Mouse (Mus musculus) cerebellum, postnatal 14 days (tissue): ENCODE data around the gene Obsl1.
A peak's percentile ranks its signal among the peaks of the same experiment; 100 is the strongest.

Experiments
- DNase-seq, 2 experiments: peaks; one replicate each; pipeline ENCODE4 v3.0.0; 2021; ENCODE audit warnings: mixed read lengths in 2 of 2

The Obsl1 gene

GRCm38 (mm10) chr1:75486561-75486960 lies 19.7 kb downstream of the Obsl1 start:
- no peak for DNase-seq

GRCm38 (mm10) chr1:75480735-75481134 lies 25.5 kb downstream of the Obsl1 start:
- DNase-seq, result no peak

DNA sequence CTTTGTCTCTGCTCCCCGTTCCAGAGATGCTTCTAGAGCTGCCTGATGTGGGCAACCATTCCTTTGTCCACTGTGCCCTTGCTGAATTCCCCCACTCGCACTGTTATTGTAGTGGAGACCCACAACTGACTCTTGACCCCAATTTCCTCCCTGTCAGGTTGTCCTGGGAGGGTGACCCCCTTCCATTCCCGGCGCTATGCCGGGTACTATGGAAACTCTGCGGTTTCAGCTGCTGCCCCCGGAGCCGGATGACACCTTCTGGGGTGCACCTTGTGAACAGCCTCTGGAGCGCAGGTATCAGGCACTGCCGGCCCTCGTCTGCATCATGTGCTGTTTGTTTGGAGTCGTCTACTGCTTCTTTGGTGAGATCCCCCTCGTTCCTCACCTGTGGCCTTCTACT lies 26.2 kb downstream of the Obsl1 start:
- peak in 1 of 2 experiments; percentile 46 for DNase-seq

- no peak for DNase-seq
These were observed 26.6 kb downstream of the Obsl1 start for GRCm38 (mm10) chr1:75479635-75479989.

DNA sequence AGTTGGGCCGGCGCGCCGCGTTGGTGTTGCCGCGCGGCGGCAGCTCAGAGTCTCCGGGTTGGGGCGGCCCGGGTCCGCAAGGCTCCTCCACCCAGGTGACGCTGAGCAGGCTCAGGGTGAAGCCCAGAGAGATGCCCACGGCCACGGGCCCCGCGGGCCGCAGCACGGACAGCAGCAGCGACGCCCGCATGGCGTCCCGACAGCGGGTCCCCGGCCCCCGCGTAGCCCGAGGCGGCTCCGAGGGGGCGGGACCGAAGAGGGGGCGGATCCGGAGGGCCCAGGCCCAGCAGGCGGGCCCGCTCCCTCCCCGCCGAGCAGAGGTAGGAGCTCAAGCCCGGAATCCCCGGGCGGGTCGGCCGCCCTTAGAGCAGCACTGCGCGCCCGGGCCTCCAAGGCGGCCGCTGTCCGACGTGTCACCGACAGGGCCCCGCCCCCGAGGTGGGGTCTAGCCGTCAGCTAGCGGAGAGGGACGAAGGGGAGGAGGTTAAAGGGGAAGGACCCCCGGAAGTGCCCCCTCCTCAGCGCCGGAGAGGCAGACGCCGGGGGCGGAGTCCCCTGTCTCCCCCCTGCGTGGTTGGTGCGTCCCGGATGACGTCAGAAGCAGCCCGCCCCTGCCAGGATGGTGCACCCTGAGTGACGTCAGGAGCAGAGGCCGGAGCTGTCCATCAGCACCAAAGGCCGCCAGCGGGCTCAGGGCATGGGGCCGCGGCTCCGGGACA lies 27.2 kb downstream of the Obsl1 start, which contains the start of the genes Chpf and Tmem198:
Gene Chpf (minus strand): TSS at position 392 of the 719 bp plus-strand sequence.
Gene Tmem198 (plus strand): TSS at position 617 of the 719 bp plus-strand sequence.
- peak; percentile 98 to 99 for DNase-seq

DNA sequence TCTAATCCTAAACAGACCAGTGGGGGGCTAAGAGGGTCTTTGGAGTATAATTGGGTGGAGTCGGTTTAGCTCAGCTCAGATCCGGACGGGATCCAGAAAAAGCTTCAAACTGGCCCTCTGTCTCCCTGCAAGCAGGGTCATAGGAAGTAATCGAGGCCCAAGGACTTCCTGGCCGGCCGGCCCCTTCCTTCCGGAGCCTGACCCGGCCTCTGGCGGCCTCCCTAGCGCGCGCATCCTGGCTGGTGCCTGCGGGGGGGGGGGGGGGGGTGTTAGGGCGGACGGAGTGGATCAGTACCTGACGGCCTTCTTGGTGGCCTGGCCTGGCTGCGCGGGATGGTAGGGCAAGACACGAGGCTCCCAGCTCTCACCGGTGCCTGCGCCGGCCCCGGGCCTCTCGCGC lies 27.8 kb downstream of the Obsl1 start:
- DNase-seq, result peak in 1 of 2 experiments; percentile 50

GRCm38 (mm10) chr1:75477966-75478290 lies 28.3 kb downstream of the Obsl1 start:
- no peak for DNase-seq

DNA sequence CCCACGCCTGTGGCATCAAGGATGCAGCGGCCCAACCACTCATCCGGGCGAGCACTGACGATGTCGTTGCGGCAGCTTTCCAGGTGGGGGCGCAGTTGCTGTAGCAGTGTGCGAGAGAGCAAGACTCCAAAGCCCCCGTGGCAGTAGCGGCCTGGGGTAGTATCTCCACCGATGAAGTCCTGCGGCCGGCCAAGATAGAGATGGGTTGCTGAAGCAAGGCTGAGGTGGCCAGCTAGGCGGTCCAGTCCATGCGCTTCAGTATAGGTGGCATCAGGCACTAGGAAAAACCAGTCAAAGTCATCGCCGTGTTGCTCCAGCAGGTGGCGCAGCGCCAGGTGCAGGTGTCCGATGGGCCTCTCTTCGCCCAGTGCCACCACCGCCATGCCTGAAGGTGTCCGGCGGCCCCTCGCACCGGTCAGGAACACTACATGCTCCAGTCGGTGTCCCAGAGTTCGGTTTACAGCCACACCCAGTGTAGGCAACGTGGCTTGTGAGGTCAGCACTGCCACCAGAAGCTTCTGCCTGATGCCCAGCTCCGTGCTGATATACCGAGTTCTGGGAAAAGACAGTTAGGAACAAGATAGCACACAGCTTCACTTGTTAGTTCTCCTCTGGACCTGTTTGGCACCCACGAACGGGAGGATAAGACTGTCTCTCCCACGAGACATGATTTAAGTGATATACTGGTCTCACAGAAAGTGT lies 28.8 kb downstream of the Obsl1 start:
- DNase-seq, result peak; percentile 96

- DNase-seq, result no peak
These were observed 29.8 kb downstream of the Obsl1 start for GRCm38 (mm10) chr1:75476441-75476840.

- DNase-seq, result peak in 1 of 2 experiments; percentile 21
These were observed 36.9 kb downstream of the Obsl1 start for GRCm38 (mm10) chr1:75469287-75469825.

GRCm38 (mm10) chr1:75467215-75467927 lies 38.9 kb downstream of the Obsl1 start:
- DNase-seq, result peak; percentile 88 to 89

DNA sequence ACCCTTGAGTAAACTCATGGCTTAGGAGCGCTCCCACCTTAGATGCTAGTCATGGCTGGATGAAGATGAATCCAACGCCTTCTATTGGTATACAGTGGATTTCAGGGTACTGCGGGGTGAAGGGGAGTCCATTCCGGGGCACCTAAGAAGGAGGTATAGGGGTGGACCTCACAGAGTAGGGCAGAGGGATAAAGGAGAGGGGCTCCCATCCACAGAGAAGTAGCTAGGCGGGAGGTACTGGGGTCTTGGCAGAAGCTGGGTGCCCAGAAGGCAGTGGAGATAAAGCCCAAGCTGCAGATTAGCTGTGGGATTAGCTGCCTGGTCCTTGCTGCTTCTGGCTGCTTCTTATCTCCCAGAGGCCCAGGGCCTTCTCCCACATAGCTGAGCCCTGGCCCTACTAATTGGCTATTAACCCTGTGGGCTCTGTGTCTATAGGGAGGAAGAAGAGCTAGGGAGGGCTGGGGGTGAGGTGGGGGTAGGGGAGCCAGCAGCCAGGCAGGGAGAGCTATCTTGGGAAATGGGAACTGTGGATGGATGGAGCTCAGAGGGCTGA lies 42.5 kb downstream of the Obsl1 start:
- DNase-seq, result no peak

- DNase-seq, result no peak
These were observed 43.6 kb downstream of the Obsl1 start for GRCm38 (mm10) chr1:75462636-75463035.

- peak in 1 of 2 experiments; percentile 46 for DNase-seq
These were observed 46.0 kb downstream of the Obsl1 start for GRCm38 (mm10) chr1:75460297-75460696.

DNA sequence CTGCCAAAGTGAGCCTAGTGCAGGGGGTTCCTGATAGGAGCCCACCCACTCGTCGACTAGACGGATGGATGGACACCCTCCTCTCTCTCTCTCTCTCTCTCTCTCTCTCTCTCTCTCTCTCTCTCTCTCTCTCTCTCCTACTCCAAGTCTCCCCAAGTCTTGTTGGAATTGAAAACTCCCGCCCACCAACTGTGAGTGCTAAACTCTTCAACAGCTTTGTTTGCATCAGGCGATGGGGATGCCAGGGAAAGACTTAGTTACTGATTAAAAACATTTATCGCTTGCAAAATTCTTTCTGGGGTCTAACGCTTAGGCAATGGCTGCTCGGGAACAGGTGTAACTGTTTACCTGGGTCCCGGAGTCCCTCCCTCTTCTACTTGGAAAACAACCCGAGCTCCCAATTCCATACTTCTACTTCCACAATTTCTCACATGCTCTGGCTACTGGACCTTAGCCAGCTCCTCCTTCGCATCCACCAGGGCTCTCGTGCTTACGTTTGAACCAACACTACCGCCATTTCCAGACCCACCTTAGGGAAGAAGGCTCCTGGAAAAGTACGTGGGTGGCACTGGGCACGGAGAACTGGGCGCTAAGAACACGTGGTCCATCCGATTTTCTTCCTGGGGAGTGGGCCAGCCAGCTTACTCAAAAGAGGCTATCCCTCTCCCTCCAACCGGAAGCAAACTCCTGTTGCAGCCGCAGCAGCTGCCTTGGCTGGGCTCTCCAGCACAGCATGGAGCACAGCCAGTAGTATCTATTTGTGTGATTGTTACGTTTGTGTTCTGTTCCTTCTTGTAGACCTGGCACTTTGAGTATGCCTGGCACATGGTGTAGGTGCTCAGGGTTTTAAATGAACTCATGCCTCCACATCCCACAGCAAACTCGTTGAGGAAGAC lies 47.2 kb downstream of the Obsl1 start:
- peak in 1 of 2 experiments; percentile 61 for DNase-seq

DNA sequence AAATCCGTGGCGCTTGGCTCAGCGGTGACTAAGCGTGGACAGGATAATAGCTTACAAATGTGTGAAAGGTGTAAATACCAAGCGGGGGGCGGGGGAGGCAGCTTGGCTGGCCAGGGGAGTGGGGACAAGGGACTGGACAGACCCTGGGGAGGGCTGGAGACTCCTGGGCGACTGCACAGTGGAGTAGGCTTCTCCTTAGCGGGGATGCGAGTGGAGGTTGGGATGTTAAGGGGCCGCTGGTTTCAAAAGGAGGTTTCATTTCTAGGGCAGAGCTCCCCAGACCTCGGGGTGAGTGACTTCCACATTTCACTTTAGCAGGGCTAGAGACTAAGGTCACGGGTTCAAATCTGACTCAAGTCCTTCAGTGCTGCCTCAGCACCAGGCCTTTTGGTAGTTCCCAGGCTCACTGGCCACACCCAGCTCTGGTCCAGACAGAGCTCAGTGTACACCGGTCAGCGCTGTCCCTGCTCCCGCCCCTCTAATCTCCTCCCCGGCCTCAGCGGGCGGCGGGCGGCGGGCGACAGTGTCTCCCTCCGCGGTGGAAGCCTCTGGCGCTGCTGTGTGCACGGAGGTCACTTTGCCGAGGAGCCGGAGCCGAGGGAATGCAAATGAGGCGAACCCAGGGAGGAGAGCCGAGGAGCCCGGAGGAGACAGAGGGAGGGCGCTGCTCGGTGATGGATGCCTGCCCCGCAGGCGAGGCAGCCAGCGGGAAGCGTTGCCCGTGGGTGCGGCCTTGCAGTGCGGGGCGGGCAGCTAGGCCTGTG lies 48.0 kb downstream of the Obsl1 start:
- peak in 1 of 2 experiments; percentile 29 for DNase-seq

- DNase-seq, result no peak
These were observed 48.6 kb downstream of the Obsl1 start for GRCm38 (mm10) chr1:75457710-75458024.

DNA sequence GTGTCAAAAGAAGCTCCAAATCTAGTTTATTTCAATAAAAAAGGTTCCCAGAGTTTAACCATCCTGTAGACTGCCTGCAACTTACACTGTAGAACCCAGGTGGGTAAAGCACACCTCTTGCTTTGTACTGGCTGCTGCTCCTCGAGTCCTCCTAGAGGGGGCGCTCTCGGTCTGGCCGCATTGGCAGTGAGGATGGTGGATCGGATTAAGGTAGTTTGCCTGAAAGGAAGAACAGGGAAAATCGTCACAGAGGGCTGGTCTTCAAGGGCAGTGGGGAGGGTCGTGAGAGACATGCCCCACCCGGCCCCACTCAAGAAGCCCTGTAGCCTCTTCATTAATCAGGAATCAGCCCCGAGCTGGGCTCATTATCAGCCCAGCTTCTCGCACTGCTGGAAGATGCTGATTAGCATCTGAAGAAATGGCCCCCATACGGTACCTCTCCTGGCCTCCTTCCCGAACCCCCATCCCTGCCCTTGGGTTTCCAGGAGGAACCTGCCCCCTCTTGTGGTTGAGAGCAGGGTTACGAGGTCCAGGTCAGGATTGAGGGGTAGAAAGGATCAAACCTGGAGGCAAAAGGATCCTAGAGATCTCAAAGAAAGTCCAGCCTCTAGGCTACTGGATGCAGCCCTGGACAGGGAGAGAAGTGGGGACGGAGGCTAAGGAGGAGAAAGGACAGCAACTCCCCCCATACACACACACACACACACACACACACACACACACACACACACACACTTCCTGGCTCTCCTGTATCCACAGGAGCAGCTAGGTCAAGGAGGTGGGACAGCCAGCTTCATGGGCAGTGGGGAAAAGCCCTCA lies 49.3 kb downstream of the Obsl1 start:
- DNase-seq, result peak in 1 of 2 experiments; percentile 79

DNA sequence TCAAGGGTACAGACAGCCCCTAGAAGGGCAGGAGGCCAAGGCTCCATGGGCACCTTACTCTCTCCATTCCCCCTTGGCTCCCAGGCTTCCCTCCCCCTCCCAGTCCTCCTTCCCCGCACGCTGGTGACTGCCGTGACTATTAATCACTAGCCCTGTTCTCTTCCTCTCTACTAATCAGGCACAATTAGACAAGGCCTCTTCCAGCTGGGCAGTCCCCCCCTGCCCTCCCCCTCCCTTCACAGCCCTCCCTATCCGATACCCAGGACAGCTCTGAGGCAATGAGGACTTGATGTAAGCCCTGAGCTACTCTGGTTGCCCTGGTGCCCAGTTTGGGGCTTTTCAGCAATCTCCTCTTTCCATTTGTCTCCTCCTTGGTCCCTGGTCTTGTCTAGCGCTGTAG lies 50.3 kb downstream of the Obsl1 start:
- DNase-seq, result no peak

DNA sequence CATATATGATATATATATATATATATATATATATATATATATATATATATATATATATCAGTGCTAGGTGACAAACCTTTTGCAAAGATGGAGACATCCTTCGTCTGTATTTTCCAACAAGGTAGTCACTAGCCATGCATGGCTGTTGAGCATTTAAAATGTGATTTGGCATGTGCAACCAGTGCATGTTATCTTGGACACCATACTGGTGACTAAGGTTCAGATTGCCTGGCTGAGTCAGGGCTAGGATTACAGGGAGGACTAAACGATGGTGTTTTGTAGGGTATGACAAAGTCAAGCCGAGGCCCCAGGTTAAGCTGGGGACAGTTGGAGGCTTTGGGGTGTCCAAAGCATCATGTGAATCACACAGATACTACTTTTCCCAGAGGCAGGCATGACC lies 50.8 kb downstream of the Obsl1 start:
- no peak for DNase-seq
